Mouse (Mus musculus): ENCODE measurements at regions not wholly inside any gene's neighbourhood (a gene's known extent, or its start where the extent isn't known, plus 50 kb on each side); places are given as distances from the start of the nearest gene placed in this dataset.

DNA sequence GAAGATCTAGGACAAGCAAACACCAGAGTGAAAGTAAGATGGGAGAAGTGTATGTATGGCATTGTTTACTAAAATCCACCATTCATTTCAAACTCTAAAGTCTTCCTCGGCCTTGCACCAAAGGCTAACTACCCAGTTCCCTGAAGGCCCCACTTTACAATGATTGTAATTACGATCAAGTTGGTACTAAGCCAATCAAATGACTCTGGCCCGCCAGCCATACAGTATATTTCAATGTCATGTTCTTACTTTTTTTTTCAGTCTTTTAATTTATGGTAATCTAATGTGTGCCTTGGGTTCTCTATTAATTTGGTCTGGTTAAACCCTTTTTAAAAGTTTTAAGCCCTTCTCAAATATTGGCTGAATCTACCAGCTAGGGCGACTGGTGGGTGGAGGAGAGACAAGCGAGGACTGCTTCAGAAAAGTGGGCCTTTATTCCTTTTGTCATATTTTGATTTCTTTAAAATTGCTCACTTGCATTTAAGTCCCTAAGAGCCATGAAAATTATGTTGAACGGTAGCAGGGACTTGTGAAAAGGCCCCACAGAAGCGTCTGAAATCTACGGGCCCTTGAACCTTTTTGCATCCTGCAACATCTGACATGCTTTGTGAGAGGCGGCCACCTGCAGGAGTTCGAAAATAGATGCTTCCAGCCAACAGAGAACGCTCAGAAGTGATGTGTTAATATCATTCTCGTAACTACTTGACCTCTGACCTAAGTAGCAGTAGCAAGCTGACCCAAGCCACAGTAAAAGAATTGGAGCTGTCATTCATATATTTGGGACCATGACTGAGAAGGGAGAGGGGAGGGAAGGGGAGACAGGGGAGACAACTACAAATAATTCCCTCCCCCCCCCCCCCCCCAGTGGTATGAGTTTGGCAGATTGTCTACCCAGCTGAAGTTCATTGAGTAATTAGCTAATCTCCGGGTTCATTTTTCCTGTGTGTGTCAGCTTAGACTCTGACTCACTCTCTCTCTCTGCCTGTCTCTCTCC is 197.2 kb downstream of the Cdca7 start:
- no peak overlapping the region for H3K27ac ChIP-seq
- H3K4me2 ChIP-seq (ENCODE audit: low read depth, low read length) = no peak overlapping the region
- no peak for TF ChIP-seq CTCF (IDR thresholded peaks at IDR 0.05; ENCODE audit: low read depth)
- no peaks in the 10 kb centered on the region for H3K4me1 ChIP-seq (ENCODE audit: insufficient read depth, low read length)
- ATAC-seq = no peak
- DNase-seq (ENCODE audit: low spot score) = no peak
- no peak overlapping the region for H3K4me3 ChIP-seq (ENCODE audit: low read length)
- no peaks in the 10 kb centered on the region for H3K36me3 ChIP-seq (ENCODE audit: insufficient read depth, low read length)
- H3K27me3 ChIP-seq (ENCODE audit: insufficient read depth, low read length) = no peaks in the 10 kb centered on the region
- no peak overlapping the region for H3K9ac ChIP-seq (replicated peaks; ENCODE audit: low read length)
- WGBS = 32% methylated on average over 13 of the region's 13 CpGs
- no peaks in the 10 kb centered on the region for H3K9me3 ChIP-seq (ENCODE audit: low read length)

DNA sequence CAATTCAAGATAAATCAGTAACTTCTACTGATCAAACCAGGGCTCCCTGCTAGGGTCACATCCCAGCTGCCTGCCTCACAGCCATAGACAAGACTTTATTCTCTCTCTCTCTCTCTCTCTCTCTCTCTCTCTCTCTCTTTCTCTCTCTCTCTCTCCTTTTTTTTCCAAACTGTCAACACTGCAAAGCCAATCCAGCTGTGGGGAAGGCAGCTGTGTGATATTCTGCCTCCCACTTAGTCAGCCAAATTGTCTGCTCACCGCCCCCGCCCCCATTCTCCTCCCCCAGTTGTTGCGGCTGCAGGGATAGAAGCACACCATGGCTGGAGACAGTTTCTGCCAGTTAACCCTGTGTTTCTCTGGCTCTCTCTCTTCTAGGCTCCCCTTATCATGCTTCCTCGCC is 198.3 kb downstream of the Cdca7 start:
- TF ChIP-seq CTCF (IDR thresholded peaks at IDR 0.05; ENCODE audit: low read depth) = no peak
- H3K4me1 ChIP-seq (ENCODE audit: insufficient read depth, low read length) = no peaks in the 10 kb centered on the region
- WGBS = 8% methylated on average over 4 of the region's 4 CpGs
- H3K9me3 ChIP-seq (ENCODE audit: low read length) = no peaks in the 10 kb centered on the region
- no peak overlapping the region for H3K4me3 ChIP-seq (ENCODE audit: low read length)
- ATAC-seq (no peak), DNase-seq (ENCODE audit: low spot score) (no peak)
- H3K4me2 ChIP-seq (ENCODE audit: low read depth, low read length) = no peak overlapping the region
- H3K9ac ChIP-seq (replicated peaks; ENCODE audit: low read length) = no peak overlapping the region
- H3K27ac ChIP-seq = no peak overlapping the region
- H3K27me3 ChIP-seq (ENCODE audit: insufficient read depth, low read length) = no peaks in the 10 kb centered on the region
- no peaks in the 10 kb centered on the region for H3K36me3 ChIP-seq (ENCODE audit: insufficient read depth, low read length)

DNA sequence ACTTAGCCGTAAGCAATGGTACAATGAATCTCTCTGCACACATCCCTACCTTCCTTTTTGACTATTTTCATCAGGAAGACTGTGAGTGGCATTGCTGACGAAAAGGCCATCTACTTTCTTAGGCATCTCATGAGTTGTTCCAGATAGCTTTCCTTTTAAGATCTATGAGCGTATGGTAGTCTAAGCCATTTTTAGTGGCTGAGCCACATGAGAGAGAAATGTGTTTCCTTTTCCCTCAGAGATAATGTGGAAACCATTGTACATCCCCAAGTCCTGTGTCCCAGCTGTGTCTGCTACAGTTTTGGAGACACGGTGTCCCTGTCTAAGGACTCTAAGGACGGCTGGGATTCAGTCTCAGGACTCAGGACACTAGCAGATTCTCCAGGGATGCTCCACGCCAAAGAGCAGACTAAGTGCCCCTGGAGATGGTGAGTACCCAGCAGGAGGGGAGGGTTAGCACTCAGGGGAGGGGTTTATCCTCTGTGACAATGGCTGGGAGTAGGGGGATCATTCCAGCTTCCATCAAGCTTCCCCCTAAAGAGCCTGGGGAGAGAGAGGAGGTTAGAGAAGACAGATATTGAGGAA is 199.0 kb downstream of the Cdca7 start:
- DNase-seq (ENCODE audit: low spot score) = no peak
- no peak overlapping the region for H3K4me3 ChIP-seq (ENCODE audit: low read length)
- H3K9me3 ChIP-seq (ENCODE audit: low read length) = no peaks in the 10 kb centered on the region
- no peak for ATAC-seq
- no peaks in the 10 kb centered on the region for H3K36me3 ChIP-seq (ENCODE audit: insufficient read depth, low read length)
- no peak for TF ChIP-seq CTCF (IDR thresholded peaks at IDR 0.05; ENCODE audit: low read depth)
- WGBS = 62% methylated on average over 6 of the region's 6 CpGs
- no peak overlapping the region for H3K27ac ChIP-seq
- H3K27me3 ChIP-seq (ENCODE audit: insufficient read depth, low read length) = no peaks in the 10 kb centered on the region
- no peak overlapping the region for H3K4me2 ChIP-seq (ENCODE audit: low read depth, low read length)
- no peak overlapping the region for H3K9ac ChIP-seq (replicated peaks; ENCODE audit: low read length)
- no peaks in the 10 kb centered on the region for H3K4me1 ChIP-seq (ENCODE audit: insufficient read depth, low read length)

DNA sequence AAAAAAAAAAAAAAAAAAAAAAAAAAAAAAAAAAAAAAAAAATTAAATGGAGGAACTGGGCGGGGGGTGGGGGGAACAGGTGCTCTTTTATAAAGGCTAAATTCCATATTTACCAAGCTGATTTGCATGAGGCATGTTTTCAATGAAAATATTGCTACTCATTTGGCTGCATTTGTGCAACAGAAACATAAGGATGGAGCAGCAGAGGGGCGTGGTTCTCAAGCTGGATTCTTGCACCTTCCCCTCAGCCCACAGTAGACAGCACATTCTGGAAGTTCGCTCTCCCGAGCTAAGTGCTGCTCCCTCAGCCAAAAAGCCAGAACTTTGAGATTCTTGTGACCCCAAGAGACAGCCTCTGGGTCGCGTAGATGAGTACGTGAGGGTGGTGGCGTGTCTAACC is 201.8 kb downstream of the Cdca7 start:
- Histone ChIP-seq H3K9me3 (ENCODE audit: low read length) (no peaks in the 10 kb centered on the region), H3K4me2 (ENCODE audit: low read depth, low read length) (no peak overlapping the region), H3K27me3 (ENCODE audit: insufficient read depth, low read length) (no peaks in the 10 kb centered on the region), H3K9ac (replicated peaks; ENCODE audit: low read length) (no peak overlapping the region), H3K36me3 (ENCODE audit: insufficient read depth, low read length) (no peaks in the 10 kb centered on the region), H3K27ac (no peak overlapping the region), H3K4me1 (ENCODE audit: insufficient read depth, low read length) (no peaks in the 10 kb centered on the region), H3K4me3 (ENCODE audit: low read length) (no peak overlapping the region)
- DNase-seq (ENCODE audit: low spot score) (no peak), ATAC-seq (no peak)
- TF ChIP-seq CTCF (IDR thresholded peaks at IDR 0.05; ENCODE audit: low read depth) = no peak
- WGBS = 85% methylated on average over 8 of the region's 8 CpGs

DNA sequence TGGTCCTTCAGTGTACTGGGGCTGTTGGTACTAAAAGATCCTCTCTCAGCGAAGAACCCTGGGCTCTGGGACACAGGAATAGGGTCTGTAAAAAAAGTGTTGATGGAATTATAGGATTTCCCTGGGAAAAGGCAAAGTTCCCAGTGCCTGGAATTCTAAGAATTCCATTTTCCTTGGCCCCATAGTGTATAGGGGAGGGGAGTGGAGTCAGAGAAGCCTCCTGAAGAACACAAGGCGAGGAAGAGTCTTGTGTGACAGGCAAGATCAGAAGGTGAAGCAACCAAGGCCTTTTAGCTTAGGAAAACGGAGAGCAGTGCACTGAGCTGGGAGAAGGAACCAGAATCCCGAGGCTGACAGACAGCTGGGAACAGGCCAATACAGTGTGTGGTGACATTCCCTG is 212.1 kb downstream of the Cdca7 start:
- H3K9me3 ChIP-seq (ENCODE audit: low read length) = peaks cover 6% of the 10 kb centered on the region; the same call in 1 of the 2 replicates
- TF ChIP-seq CTCF (IDR thresholded peaks at IDR 0.05; ENCODE audit: low read depth) = no peak
- DNase-seq (ENCODE audit: low spot score) (no peak), ATAC-seq (no peak)
- H3K36me3 ChIP-seq (ENCODE audit: insufficient read depth, low read length) = no peaks in the 10 kb centered on the region
- 75% methylated on average over 4 of the region's 4 CpGs for WGBS
- no peaks in the 10 kb centered on the region for H3K27me3 ChIP-seq (ENCODE audit: insufficient read depth, low read length)
- H3K9ac ChIP-seq (replicated peaks; ENCODE audit: low read length) = no peak overlapping the region
- H3K4me1 ChIP-seq (ENCODE audit: insufficient read depth, low read length) = no peaks in the 10 kb centered on the region
- no peak overlapping the region for H3K4me3 ChIP-seq (ENCODE audit: low read length)
- H3K4me2 ChIP-seq (ENCODE audit: low read depth, low read length) = no peak overlapping the region
- H3K27ac ChIP-seq = no peak overlapping the region

DNA sequence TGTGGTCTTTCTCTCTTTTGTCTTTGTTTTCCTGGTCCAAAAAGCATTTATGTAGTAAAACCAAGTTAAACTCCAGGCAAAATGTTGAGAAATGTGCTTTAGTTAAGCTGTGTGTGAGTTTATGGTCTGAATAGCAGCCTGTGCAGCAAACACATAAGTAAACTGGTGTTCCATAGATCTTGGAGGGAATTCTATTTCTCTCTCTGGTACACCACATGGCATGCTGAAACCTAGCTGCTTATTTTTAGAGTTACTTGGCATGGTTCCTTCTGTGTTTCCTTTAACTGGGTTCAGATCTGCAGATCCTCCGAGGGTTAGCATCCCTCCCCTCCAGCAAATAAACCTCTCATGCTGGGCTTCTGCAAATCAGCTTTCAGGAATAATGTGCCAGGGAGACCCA is 225.1 kb downstream of the Cdca7 start:
- Histone ChIP-seq H3K4me3 (ENCODE audit: low read length) (no peak overlapping the region), H3K9me3 (ENCODE audit: low read length) (no peaks in the 10 kb centered on the region), H3K4me1 (ENCODE audit: insufficient read depth, low read length) (no peaks in the 10 kb centered on the region), H3K27me3 (ENCODE audit: insufficient read depth, low read length) (no peaks in the 10 kb centered on the region), H3K9ac (replicated peaks; ENCODE audit: low read length) (no peak overlapping the region), H3K36me3 (ENCODE audit: insufficient read depth, low read length) (no peaks in the 10 kb centered on the region), H3K4me2 (ENCODE audit: low read depth, low read length) (no peak overlapping the region), H3K27ac (no peak overlapping the region)
- DNase-seq (ENCODE audit: low spot score) (no peak), ATAC-seq (no peak)
- no peak for TF ChIP-seq CTCF (IDR thresholded peaks at IDR 0.05; ENCODE audit: low read depth)
- WGBS = 24% methylated on average over 1 of the region's 1 CpGs

DNA sequence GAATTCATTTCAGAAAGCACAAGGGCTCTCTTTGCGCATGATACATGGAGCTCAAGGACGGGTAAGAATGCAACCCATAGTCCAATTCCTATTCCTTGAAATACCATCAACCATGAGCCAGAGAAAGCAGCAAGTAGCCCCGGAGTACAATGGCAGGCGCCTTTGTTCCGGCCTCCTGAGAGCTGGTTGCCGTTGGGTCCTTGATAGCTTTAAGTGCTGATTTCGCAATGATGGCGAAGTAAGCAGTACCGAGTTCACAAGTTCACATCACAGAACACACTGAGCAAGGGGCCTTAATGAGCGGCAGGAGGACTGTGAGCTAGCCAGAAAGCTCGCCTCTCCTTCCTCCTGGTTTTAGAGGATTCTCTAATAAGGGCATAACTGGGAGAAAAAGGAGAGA is 227.3 kb downstream of the Cdca7 start:
- ATAC-seq = no peak
- Histone ChIP-seq H3K9me3 (ENCODE audit: low read length) (no peaks in the 10 kb centered on the region), H3K9ac (replicated peaks; ENCODE audit: low read length) (no peak overlapping the region), H3K36me3 (ENCODE audit: insufficient read depth, low read length) (no peaks in the 10 kb centered on the region), H3K4me3 (ENCODE audit: low read length) (no peak overlapping the region), H3K27ac (no peak overlapping the region), H3K27me3 (ENCODE audit: insufficient read depth, low read length) (no peaks in the 10 kb centered on the region), H3K4me2 (ENCODE audit: low read depth, low read length) (no peak overlapping the region), H3K4me1 (ENCODE audit: insufficient read depth, low read length) (no peaks in the 10 kb centered on the region)
- no peak for TF ChIP-seq CTCF (IDR thresholded peaks at IDR 0.05; ENCODE audit: low read depth)
- DNase-seq (ENCODE audit: low spot score) = no peak
- WGBS = 82% methylated on average over 11 of the region's 11 CpGs
